Mouse (Mus musculus) lung, postnatal 0 days (tissue): ENCODE results near the gene Ptgfr. TPM values are rescaled to one million over a fixed set of nuclear protein-coding genes. Genes with fewer than 3 reads are reported as not detected.

Source experiments
- ATAC-seq: fragments of 200-750 bp; cut with Nextera tagmentation; 2 replicates; pipeline ENCODE4 v1.8.0; 2017; ENCODE audit warnings: moderate library complexity
- DNase-seq: peaks from one replicate; pipeline ENCODE4 v3.0.0-alpha.2; 2016; ENCODE audit warnings: low spot score
- H3K27ac ChIP-seq: fragments of 300-500 bp; sonication (generic); 2 replicates; pipeline ENCODE4 v1.5.1; 2014; ENCODE audit warnings: antibody characterized with exemption, mild to moderate bottlenecking, low read length, mixed read lengths
- H3K27me3 ChIP-seq: fragments of 300-500 bp; sonication (generic); replicated peaks from 2 replicates; pipeline ENCODE4 v1.6.1; 2014; ENCODE audit warnings: low read length, mixed read lengths; ENCODE audit not compliant: insufficient read depth
- H3K36me3 ChIP-seq: fragments of 300-500 bp; sonication (generic); 2 replicates; pipeline ENCODE4 v1.6.1; 2014; ENCODE audit warnings: low read length, mixed read lengths; ENCODE audit not compliant: insufficient read depth
- H3K4me1 ChIP-seq: fragments of 300-500 bp; sonication (generic); 2 replicates; pipeline ENCODE4 v1.6.1; 2014; ENCODE audit warnings: antibody characterized with exemption, low read depth, low read length, mixed read lengths; ENCODE audit not compliant: insufficient read depth
- H3K4me2 ChIP-seq: fragments of 300-500 bp; sonication (generic); replicated peaks from 2 replicates; pipeline ENCODE4 v1.6.1; 2014; ENCODE audit warnings: low read depth, mild to moderate bottlenecking, low read length, moderate library complexity, mixed read lengths
- H3K4me3 ChIP-seq: fragments of 300-500 bp; sonication (generic); 2 replicates; pipeline ENCODE4 v1.5.1; 2014; ENCODE audit warnings: low read depth, low read length
- H3K9ac ChIP-seq: fragments of 300-500 bp; sonication (generic); replicated peaks from 2 replicates; pipeline ENCODE4 v1.6.1; 2014; ENCODE audit warnings: low read depth, mild to moderate bottlenecking
- H3K9me3 ChIP-seq: fragments of 300-500 bp; sonication (generic); 2 replicates; pipeline ENCODE4 v1.6.1; 2016; ENCODE audit warnings: low read length, mixed read lengths
- CTCF ChIP-seq: IDR thresholded peaks from 2 replicates; pipeline ENCODE4 v1.5.1; 2016; ENCODE audit warnings: antibody characterized with exemption, mild to moderate bottlenecking
- EP300 ChIP-seq: IDR thresholded peaks from 2 replicates; pipeline ENCODE4 v1.6.1; 2016; ENCODE audit warnings: antibody characterized with exemption, mild to moderate bottlenecking, control low read depth
- WGBS: fragments of 180-500 bp; shearing (Covaris S2); extraction: QIAGEN DNeasy Blood & Tissue Kit; methylation state at CpG from one replicate; pipeline ENCODE4 v1.1.7; 2014; 5-methylcytosine and 5-hydroxymethylcytosine counted together
- polyA plus RNA-seq: library from polyadenylated mRNA; unstranded; fragments of >200 nt; fragmentation: Nextera tagmentation; extraction: Ambion mirVana; gene quantifications from 2 replicates; pipeline ENCODE4 v1.2.1, GENCODE M21; 2015

The Ptgfr gene
- polyA plus RNA-seq, 1 experiment from 2014 or later, result 0.74 TPM

- no peak for ATAC-seq
- no peak overlapping the region for H3K4me3 ChIP-seq
- H3K4me2 ChIP-seq, result no peak overlapping the region
- peak; percentile 48 for DNase-seq
- no peaks in the 10 kb centered on the region for H3K4me1 ChIP-seq
- WGBS, result 76% methylated on average over 7 of the region's 7 CpGs
- TF ChIP-seq CTCF (no peak), EP300 (no peak)
- no peaks in the 10 kb centered on the region for H3K27me3 ChIP-seq
- no peaks in the 10 kb centered on the region for H3K9me3 ChIP-seq
- H3K27ac ChIP-seq, result no peak overlapping the region
- H3K36me3 ChIP-seq, result no peaks in the 10 kb centered on the region
- H3K9ac ChIP-seq, result no peak overlapping the region
Observed at GRCm38 (mm10) chr3:151846292-151846691, 8.9 kb upstream of the Ptgfr start.

- TF ChIP-seq EP300 (no peak), CTCF (no peak)
- Histone ChIP-seq H3K9ac (no peak overlapping the region), H3K27me3 (no peaks in the 10 kb centered on the region), H3K4me1 (no peaks in the 10 kb centered on the region), H3K9me3 (no peaks in the 10 kb centered on the region), H3K27ac (no peak overlapping the region), H3K4me3 (no peak overlapping the region), H3K36me3 (no peaks in the 10 kb centered on the region), H3K4me2 (no peak overlapping the region)
- 55% methylated on average over 5 of the region's 5 CpGs for WGBS
- ATAC-seq (no peak), DNase-seq (no peak)
Observed at GRCm38 (mm10) chr3:151844361-151845154, 7.1 kb upstream of the Ptgfr start.

- H3K9me3 ChIP-seq, result no peaks in the 10 kb centered on the region
- no peak overlapping the region for H3K4me2 ChIP-seq
- ATAC-seq, result peak; percentile 36; the same call in 1 of the 2 replicates
- TF ChIP-seq CTCF (no peak), EP300 (peak; percentile 64)
- H3K4me1 ChIP-seq, result peaks cover 9% of the 10 kb centered on the region; the same call in 1 of the 2 replicates
- H3K36me3 ChIP-seq, result no peaks in the 10 kb centered on the region
- no peaks in the 10 kb centered on the region for H3K27me3 ChIP-seq
- H3K9ac ChIP-seq, result no peak overlapping the region
- H3K4me3 ChIP-seq, result no peak overlapping the region
- 54% methylated on average over 3 of the region's 3 CpGs for WGBS
- H3K27ac ChIP-seq, result no peak overlapping the region
- DNase-seq, result peak; percentile 78
Observed at GRCm38 (mm10) chr3:151840688-151841087, 3.3 kb upstream of the Ptgfr start.

- H3K27me3 ChIP-seq, result no peaks in the 10 kb centered on the region
- no peaks in the 10 kb centered on the region for H3K36me3 ChIP-seq
- ATAC-seq (no peak), DNase-seq (no peak)
- no peak overlapping the region for H3K4me3 ChIP-seq
- no peak for TF ChIP-seq EP300
- TF ChIP-seq CTCF, result no peak
- H3K9me3 ChIP-seq, result no peaks in the 10 kb centered on the region
- no peak overlapping the region for H3K9ac ChIP-seq
- whole genome bisulfite sequencing, result 33% methylated on average over 6 of the region's 6 CpGs
- no peak overlapping the region for H3K27ac ChIP-seq
- H3K4me1 ChIP-seq, result peaks cover 9% of the 10 kb centered on the region; the same call in 1 of the 2 replicates
- H3K4me2 ChIP-seq, result no peak overlapping the region
Observed at GRCm38 (mm10) chr3:151838372-151838771, 942 bp upstream of the Ptgfr start.

- DNase-seq, result no peak
- no peak for ATAC-seq
- TF ChIP-seq EP300, result no peak
- TF ChIP-seq CTCF, result no peak
- H3K27ac ChIP-seq, result no peak overlapping the region
- H3K36me3 ChIP-seq, result no peaks in the 10 kb centered on the region
- peak overlapping the region; percentile 45; the same call in 1 of the 2 replicates for H3K4me3 ChIP-seq
- no peaks in the 10 kb centered on the region for H3K27me3 ChIP-seq
- peaks cover 9% of the 10 kb centered on the region; the same call in 1 of the 2 replicates for H3K4me1 ChIP-seq
- no peaks in the 10 kb centered on the region for H3K9me3 ChIP-seq
- no peak overlapping the region for H3K9ac ChIP-seq
- WGBS, result 51% methylated on average over 9 of the region's 9 CpGs
- peak overlapping the region; percentile 77 for H3K4me2 ChIP-seq
Observed at GRCm38 (mm10) chr3:151837749-151838148, 319 bp upstream of the Ptgfr start.

- no peaks in the 10 kb centered on the region for H3K9me3 ChIP-seq
- no peaks in the 10 kb centered on the region for H3K36me3 ChIP-seq
- H3K27me3 ChIP-seq, result no peaks in the 10 kb centered on the region
- 11% methylated on average over 5 of the region's 5 CpGs for WGBS
- TF ChIP-seq CTCF (no peak), EP300 (no peak)
- H3K27ac ChIP-seq, result no peak overlapping the region
- peaks cover 9% of the 10 kb centered on the region; the same call in 1 of the 2 replicates for H3K4me1 ChIP-seq
- no peak for ATAC-seq
- DNase-seq, result no peak
- no peak overlapping the region for H3K9ac ChIP-seq
- H3K4me3 ChIP-seq, result no peak overlapping the region
- peak overlapping the region; percentile 77 for H3K4me2 ChIP-seq
Observed at GRCm38 (mm10) chr3:151836451-151836850, 979 bp downstream of the Ptgfr start.
